Mouse (Mus musculus) midbrain, postnatal 0 days (tissue): Measurements from ENCODE around the gene L3mbtl1. TPM values are rescaled to one million over a fixed set of nuclear protein-coding genes. Genes with fewer than 3 reads are reported as not detected.

Source experiments
- ATAC-seq: fragments of 200-750 bp; cut with Nextera tagmentation; 2 replicates; pipeline ENCODE4 v1.8.0; 2017; ENCODE audit warnings: moderate number of reproducible peaks, mild to moderate bottlenecking, moderate TSS enrichment, moderate library complexity; ENCODE audit not compliant: low FRiP score
- DNase-seq: peaks from one replicate; pipeline ENCODE4 v3.0.0-alpha.2; 2015; ENCODE audit warnings: low spot score
- H3K27ac ChIP-seq: fragments of 300-500 bp; sonication (generic); 2 replicates; pipeline ENCODE4 v1.5.1; 2014; ENCODE audit warnings: low read depth, mild to moderate bottlenecking, low read length, mixed read lengths
- H3K27me3 ChIP-seq: fragments of 300-500 bp; sonication (generic); 2 replicates; pipeline ENCODE4 v1.6.1; 2014; ENCODE audit warnings: low read length, control low read depth, mixed read lengths; ENCODE audit not compliant: insufficient read depth
- H3K36me3 ChIP-seq: fragments of 300-500 bp; sonication (generic); 2 replicates; pipeline ENCODE4 v1.6.1; 2014; ENCODE audit warnings: low read length, control low read depth, mixed read lengths; ENCODE audit not compliant: insufficient read depth
- H3K4me1 ChIP-seq: fragments of 300-500 bp; sonication (generic); 2 replicates; pipeline ENCODE4 v1.6.1; 2014; ENCODE audit warnings: mild to moderate bottlenecking, control low read depth, antibody characterized with exemption, low read length, mixed read lengths; ENCODE audit not compliant: insufficient read depth
- H3K4me2 ChIP-seq: fragments of 300-500 bp; sonication (generic); 2 replicates; pipeline ENCODE4 v1.6.1; 2014; ENCODE audit warnings: low read depth, mild to moderate bottlenecking, low read length, mixed read lengths; ENCODE audit not compliant: poor library complexity, severe bottlenecking
- H3K4me3 ChIP-seq: fragments of 300-500 bp; sonication (generic); 2 replicates; pipeline ENCODE4 v1.5.1; 2014; ENCODE audit warnings: low read depth, mild to moderate bottlenecking, low read length, moderate library complexity
- H3K9ac ChIP-seq: fragments of 300-500 bp; sonication (generic); replicated peaks from 2 replicates; pipeline ENCODE4 v1.6.1; 2014; ENCODE audit warnings: mild to moderate bottlenecking, low read length, moderate library complexity, mixed read lengths; ENCODE audit not compliant: poor library complexity, severe bottlenecking
- H3K9me3 ChIP-seq: fragments of 300-500 bp; sonication (generic); 2 replicates; pipeline ENCODE4 v1.6.1; 2016; ENCODE audit warnings: low read length, control low read depth
- CTCF ChIP-seq: IDR thresholded peaks from 2 replicates; pipeline ENCODE4 v1.5.1; 2016; ENCODE audit warnings: antibody characterized with exemption, mild to moderate bottlenecking
- WGBS: fragments of 180-500 bp; shearing (Covaris S2); extraction: QIAGEN DNeasy Blood & Tissue Kit; methylation state at CpG from one replicate; pipeline ENCODE4 v1.1.7; 2014; 5-methylcytosine and 5-hydroxymethylcytosine counted together
- polyA plus RNA-seq: library from polyadenylated mRNA; unstranded; fragments of >200 nt; fragmentation: Nextera tagmentation; extraction: Ambion mirVana; gene quantifications from 2 replicates; pipeline ENCODE4 v1.2.1, GENCODE M21; 2015
- total RNA-seq: library from RNA; depleted of rRNA; stranded (reverse); fragments of >200 nt; gene quantifications from 2 replicates; pipeline ENCODE4 v1.2.3, GENCODE M21; 2014

Gene L3mbtl1
- total and polyA plus RNA-seq, 2 experiments from 2014 or later = 11.9 to 16.9 TPM

DNA sequence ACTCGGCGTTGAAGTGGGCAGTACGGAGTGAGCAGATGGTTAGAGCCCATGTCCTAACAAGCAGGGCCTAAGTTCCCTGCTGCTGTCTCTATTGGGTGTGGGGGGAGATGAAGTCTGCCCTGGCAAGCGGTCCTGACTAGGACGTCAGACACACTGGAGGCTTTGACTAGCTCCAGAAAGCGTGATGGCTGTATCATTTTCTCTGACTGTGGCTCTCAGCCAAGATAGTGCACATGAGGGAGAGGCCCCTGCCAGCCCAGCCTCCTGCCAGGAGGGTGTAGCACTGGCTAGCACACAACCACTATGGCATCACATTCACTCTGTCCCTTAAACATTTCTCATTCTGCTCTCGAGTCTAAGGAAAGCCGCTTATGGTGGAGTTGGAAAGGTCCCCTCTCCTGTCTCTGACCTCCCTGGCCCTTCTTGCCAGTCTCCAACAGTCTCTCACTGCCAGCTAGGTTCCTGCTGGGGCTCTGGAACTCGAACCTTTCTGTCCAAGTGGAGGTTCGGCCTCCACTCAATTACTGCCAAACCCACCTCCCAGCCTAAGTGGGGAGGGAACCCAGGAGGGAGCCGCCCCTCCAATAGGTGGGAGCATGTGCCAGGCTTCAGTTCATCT is 32.0 kb downstream of the L3mbtl1 start:
- WGBS = 72% methylated on average over 11 of the region's 11 CpGs
- DNase-seq (peak; percentile 52), ATAC-seq (0 out of 2 replicates have a peak, but pooled peaks have one; percentile 49)
- Histone ChIP-seq H3K9me3 (no peaks in the 10 kb centered on the region), H3K9ac (no peak overlapping the region), H3K4me1 (no peaks in the 10 kb centered on the region), H3K27ac (no peak overlapping the region), H3K4me3 (no peak overlapping the region), H3K4me2 (no peak overlapping the region), H3K36me3 (no peaks in the 10 kb centered on the region), H3K27me3 (no peaks in the 10 kb centered on the region)
- no peak for TF ChIP-seq CTCF

DNA sequence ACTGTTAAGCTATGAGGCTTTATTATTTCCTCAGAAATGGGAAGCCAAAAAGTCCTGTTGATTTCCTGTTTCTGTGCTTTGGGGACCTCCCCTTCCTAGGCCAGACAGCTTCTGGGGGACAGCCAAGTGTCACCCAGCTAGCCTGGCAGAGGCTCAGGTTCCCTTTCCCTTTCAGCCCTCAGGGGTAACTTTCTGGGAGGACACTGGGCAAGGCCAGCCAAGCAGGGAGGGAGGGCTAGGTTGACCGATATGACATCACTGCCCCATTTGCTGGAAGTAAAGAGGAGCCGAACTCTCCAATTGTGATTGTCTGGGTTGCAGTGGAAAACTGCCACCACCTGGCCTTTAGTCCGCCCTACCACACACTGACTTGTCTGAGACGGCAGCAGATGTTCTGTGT is 32.7 kb downstream of the L3mbtl1 start:
- Histone ChIP-seq H3K27ac (no peak overlapping the region), H3K27me3 (no peaks in the 10 kb centered on the region), H3K9ac (no peak overlapping the region), H3K4me2 (no peak overlapping the region), H3K9me3 (no peaks in the 10 kb centered on the region), H3K4me1 (no peaks in the 10 kb centered on the region), H3K4me3 (no peak overlapping the region), H3K36me3 (no peaks in the 10 kb centered on the region)
- no peak for TF ChIP-seq CTCF
- ATAC-seq (no peak), DNase-seq (peak; percentile 52)
- WGBS = 80% methylated on average over 4 of the region's 4 CpGs

DNA sequence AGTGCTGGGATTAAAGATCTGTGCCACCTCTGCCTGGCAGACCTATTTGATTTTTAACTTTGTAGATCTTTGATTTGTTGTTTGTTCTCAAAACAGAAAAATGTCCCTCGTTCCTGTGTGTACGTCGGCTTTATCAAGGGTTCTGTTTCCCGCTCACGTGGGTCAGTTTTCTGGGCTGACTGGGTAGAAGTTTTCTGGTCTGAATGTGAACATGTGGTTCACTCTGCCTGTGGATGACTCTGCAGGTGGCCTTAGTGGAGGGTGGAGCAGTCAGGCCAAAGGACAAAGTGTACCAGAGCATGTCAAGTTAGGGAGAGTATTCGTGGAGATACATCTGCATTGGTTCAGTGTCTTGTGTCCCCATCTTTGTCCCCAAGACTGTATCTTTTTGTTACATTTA is 41.1 kb downstream of the L3mbtl1 start:
- 88% methylated on average over 6 of the region's 6 CpGs for WGBS
- no peak for TF ChIP-seq CTCF

DNA sequence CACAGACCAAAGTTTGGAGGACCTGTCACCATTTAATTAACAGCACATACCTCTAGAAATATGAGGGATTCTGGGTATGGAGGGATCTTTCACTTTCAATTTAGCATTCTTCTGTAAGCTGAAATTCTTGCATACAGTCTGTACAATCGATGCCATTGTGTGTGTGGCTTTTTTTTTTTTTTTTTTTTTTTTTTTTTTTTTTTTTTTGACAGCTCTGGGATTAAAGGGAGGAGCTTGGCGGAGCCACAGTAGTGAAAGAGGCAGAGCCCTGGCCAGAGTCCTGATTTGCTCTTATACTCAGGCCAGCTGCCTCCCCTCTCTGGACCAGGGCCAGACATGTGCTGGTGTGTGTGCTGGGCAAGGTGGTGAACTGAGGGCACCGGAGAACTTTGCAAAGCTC is 42.7 kb downstream of the L3mbtl1 start:
- Histone ChIP-seq H3K4me3 (no peak overlapping the region), H3K36me3 (no peaks in the 10 kb centered on the region), H3K9ac (no peak overlapping the region), H3K4me1 (no peaks in the 10 kb centered on the region), H3K9me3 (no peaks in the 10 kb centered on the region), H3K27ac (no peak overlapping the region), H3K4me2 (no peak overlapping the region), H3K27me3 (peaks cover 3% of the 10 kb centered on the region; the same call in 1 of the 2 replicates)
- 37% methylated on average over 3 of the region's 3 CpGs for WGBS
- DNase-seq = peak; percentile 85
- no peak for TF ChIP-seq CTCF
- no peak for ATAC-seq

More for the DNA sequence above, 41.1 kb downstream of the L3mbtl1 start:
- Histone ChIP-seq H3K27ac (no peak overlapping the region), H3K9me3 (no peaks in the 10 kb centered on the region), H3K4me1 (no peaks in the 10 kb centered on the region), H3K9ac (no peak overlapping the region), H3K27me3 (peaks cover 3% of the 10 kb centered on the region; the same call in 1 of the 2 replicates), H3K4me2 (no peak overlapping the region), H3K36me3 (no peaks in the 10 kb centered on the region), H3K4me3 (no peak overlapping the region)
- no peak for DNase-seq
- ATAC-seq = no peak

DNA sequence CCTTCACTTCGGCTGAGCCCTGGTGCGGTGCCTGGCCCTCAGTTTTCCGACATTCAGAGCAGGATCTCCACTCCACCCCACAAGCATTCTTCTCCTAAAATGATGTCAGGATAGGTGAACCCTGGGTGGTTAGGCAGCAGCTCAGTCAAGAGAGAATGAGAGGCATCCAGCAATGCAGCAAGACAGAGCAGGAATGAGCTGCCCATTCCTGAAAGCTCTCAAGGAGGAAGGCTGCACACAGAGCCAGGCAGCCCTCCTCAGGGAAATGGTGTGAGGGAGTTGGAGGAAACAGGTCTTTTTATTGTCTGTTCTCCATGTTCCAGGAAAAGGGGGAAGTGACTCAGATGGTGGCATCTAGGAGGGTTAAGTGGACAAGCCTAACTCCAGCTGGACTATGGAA is 43.5 kb downstream of the L3mbtl1 start:
- TF ChIP-seq CTCF = no peak
- Histone ChIP-seq H3K4me2 (no peak overlapping the region), H3K27me3 (peaks cover 3% of the 10 kb centered on the region; the same call in 1 of the 2 replicates), H3K9me3 (no peaks in the 10 kb centered on the region), H3K9ac (no peak overlapping the region), H3K27ac (no peak overlapping the region), H3K4me1 (no peaks in the 10 kb centered on the region), H3K36me3 (no peaks in the 10 kb centered on the region), H3K4me3 (no peak overlapping the region)
- ATAC-seq (no peak), DNase-seq (no peak)
- WGBS = 88% methylated on average over 3 of the region's 3 CpGs

DNA sequence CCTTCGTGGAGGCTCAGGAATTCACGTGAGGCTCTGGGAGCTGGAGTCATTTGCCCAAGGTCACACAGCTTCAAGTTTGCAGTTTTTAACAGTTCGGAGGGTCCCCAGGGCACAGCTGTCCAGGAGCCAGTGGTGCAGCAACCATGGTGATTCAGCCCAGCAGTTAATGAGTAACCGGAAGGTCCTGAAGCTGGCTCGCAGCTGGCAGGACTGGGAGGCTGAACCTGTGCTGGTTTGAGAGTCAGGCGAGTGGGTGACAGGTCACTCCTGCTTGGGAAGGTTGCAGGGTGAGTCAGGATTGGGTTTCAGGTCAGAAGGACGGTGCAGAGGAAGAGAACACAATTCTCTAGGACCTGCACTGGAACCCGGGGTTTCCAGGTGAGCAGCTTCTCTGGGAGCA is 43.9 kb downstream of the L3mbtl1 start, which contains the start of gene Sgk2:
Sgk2 (plus strand) TSS at position 113 of the 400 bp plus-strand sequence.
- Histone ChIP-seq H3K36me3 (no peaks in the 10 kb centered on the region), H3K27me3 (peaks cover 3% of the 10 kb centered on the region; the same call in 1 of the 2 replicates), H3K27ac (no peak within 1 kb of the TSS), H3K4me3 (no peak within 1 kb of the TSS), H3K9me3 (no peaks in the 10 kb centered on the region), H3K4me2 (no peak within 1 kb of the TSS), H3K4me1 (no peaks in the 10 kb centered on the region), H3K9ac (no peak within 1 kb of the TSS)
- 65% methylated on average over 8 of the region's 8 CpGs for WGBS
- DNase-seq (no peak), ATAC-seq (no peak)
- no peak for TF ChIP-seq CTCF
